Mouse (Mus musculus) kidney, postnatal 25 days (tissue): ENCODE data around the gene I0C0044D17Rik.

ENCODE experiments used
- DNase-seq, 2 experiments: peaks; one replicate each; pipeline ENCODE4 v3.0.0; 2021; ENCODE audit warnings: mixed read lengths in 2 of 2

The I0C0044D17Rik gene

DNA sequence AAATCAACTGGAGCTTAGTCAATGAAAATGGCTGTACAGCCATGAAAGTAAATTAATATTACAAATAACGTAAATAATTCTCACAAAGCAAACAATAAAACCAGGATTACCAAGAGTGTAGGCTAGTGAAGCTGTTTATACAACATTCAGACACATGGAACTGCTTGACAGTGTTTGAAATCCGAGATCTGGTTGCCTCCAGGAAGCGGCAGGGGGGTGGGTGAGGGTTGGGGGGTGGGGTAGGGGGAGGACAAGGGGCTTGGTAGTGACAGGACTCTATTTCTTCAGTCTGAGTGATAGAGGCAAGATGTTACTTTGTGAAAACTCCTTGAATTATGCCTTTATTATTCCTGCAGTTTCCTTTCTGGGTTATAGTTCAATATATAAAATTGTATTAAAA, 3.1 kb upstream of the I0C0044D17Rik start:
- DNase-seq = no peak

DNA sequence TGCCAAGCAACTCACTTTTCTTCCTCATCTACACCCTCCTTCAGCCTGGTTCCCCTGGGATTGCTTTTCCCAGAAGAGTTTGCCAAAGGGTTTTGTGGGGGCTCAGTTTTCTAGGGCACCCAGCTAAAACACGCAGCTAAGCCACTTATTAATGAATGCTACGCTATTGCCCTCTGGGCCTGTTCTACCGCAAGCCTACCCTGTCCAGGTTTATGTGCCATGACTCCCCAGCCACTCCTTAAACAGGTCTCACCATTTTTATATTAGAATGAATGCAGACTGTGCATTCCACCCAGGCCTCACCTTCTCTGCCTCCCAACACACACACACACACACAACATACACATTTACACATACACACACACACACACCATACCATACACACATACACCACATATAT, 593 bp downstream of the I0C0044D17Rik start:
- no peak for DNase-seq

DNA sequence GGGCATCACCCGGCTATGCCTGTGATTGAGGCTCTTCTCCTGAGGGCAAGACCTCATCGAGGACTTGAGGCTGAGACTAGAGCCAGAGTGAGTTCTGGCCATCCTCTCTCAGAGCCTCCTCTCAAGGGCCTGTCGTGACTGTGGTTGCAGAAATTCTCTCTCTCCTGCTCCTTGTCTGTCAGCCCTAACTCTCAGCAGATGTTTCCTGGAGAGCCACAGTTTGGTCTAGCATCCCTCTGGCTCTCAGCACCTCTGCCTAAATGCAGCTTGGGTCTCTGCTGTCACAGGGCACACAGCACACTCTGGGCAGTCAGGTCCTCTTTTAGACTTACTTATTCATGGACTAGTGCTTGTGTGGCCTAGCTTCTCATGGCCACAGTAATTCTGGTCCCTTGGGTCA, 1.2 kb downstream of the I0C0044D17Rik start:
- DNase-seq = no peak

GRCm38 (mm10) chr4:98819216-98819755, 4.4 kb downstream of the I0C0044D17Rik start:
- no peak for DNase-seq

DNA sequence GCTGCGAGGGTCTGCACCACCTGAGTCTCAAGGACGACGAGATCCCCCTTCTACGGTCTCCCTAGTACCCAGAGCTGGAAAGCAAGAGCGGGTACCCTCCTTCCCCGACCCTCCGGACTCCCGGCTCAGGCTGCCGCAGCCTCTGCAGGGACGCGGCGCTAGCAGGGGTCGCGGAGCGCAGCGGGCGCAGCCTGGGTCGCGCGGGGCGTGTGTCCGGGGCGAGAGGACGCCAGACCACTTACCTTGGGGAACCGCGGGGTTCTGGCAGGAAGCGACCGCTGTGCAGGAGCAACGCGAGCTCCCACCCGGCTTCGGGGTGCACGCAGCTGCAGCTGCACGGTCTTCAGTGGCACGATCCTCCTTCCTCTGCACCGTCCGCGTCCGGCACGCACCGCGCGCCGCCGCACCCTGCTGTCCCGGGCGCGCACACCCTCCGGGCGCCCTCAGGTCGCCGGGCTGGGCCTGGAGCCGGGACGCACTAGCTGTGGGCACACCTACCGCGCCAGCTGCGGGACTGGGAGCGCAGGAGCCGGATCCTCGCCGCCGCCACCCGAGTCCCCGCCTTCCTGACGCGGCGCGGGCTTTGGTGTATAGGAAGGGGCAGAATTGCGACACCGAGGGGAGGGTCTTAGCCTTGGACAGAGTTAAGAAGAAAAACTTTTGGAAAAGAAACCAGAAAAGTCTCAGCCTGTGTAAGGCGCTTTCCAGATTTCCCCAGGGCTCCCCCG, 6.3 kb downstream of the I0C0044D17Rik start, which contains the start of gene Kank4:
Gene Kank4 (minus strand): TSS at position 354 of the 728 bp plus-strand sequence.
- DNase-seq = peak; percentile 61 to 70

GRCm38 (mm10) chr4:98816807-98817183, 6.8 kb downstream of the I0C0044D17Rik start:
- DNase-seq = no peak

- DNase-seq = peak; percentile 49 to 54
Measured at GRCm38 (mm10) chr4:98806306-98806705, 17.3 kb downstream of the I0C0044D17Rik start.

- DNase-seq = no peak
Measured at GRCm38 (mm10) chr4:98805291-98806048, 18.2 kb downstream of the I0C0044D17Rik start.

DNA sequence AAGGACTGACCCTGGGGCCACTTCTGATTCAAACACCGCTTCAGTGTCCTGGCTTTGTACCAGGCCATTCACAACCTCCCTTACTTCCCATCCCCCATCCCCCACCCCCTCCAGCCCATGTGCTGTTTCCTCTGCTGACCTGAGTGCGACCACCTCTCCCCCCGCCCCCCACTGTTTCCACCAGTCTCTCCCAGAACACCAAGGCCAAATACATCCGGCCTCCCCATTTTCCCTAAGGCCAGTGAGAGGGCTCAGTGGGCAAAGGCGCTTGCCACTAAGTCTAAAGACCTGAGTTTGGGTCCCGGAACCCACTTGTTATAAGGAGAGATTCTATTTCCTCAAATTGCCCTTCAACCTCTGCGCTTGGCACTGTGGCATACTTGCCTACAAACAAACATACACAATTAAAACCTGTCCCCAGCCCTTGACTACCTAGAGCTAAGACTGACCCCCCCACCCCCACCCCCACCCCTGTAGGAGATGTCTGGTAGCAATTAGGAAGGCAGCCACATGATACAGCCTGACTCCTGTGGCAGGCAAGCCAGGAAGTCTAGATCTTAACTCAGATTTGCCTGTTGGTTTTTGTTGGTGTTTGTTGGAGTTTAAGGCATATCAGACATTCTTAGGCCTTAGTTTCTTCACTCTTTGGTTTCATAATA, 19.0 kb downstream of the I0C0044D17Rik start:
- DNase-seq = no peak

GRCm38 (mm10) chr4:98801775-98802174, 21.9 kb downstream of the I0C0044D17Rik start:
- DNase-seq = no peak

GRCm38 (mm10) chr4:98800824-98801223, 22.8 kb downstream of the I0C0044D17Rik start:
- DNase-seq = no peak

GRCm38 (mm10) chr4:98796591-98797341, 26.9 kb downstream of the I0C0044D17Rik start:
- DNase-seq = no peak

DNA sequence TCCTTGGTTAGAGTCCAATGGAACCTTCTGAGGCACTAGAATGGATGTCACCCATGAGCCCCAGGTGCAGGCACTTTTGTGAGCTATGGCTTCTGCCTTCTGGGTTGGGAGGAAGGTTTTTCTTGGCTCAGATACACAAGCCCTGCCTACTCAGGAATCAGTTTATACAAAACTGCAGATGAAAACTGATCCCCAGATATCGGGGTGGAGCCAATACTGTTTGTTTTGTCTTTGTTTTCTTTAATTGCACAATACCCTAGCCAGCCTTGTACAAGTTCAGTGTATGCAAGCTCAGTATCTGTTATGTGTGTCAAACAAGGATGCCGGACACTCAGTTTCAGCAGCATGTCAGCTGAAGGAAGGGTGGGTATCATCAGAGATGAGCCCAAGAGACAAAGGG, 28.4 kb downstream of the I0C0044D17Rik start:
- no peak for DNase-seq

DNA sequence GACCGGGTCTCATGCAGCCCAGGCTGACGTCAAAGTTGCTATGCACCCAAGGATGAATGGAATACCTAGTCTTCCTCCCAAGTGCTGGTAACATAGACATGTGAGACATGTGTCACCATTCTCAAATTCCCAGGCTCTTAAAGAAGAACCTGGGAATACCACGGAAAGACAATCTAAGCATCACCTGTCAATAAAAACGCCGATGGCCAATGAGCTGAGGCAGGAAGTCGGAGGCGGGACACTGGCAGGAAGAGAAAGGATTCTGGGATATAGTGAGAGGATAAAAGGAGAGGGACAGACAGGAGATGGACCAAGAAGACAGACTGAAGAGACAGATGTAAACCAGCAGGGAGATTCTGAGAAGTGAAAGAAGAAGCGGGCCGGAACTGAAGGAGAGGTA, 30.2 kb downstream of the I0C0044D17Rik start:
- DNase-seq = no peak

DNA sequence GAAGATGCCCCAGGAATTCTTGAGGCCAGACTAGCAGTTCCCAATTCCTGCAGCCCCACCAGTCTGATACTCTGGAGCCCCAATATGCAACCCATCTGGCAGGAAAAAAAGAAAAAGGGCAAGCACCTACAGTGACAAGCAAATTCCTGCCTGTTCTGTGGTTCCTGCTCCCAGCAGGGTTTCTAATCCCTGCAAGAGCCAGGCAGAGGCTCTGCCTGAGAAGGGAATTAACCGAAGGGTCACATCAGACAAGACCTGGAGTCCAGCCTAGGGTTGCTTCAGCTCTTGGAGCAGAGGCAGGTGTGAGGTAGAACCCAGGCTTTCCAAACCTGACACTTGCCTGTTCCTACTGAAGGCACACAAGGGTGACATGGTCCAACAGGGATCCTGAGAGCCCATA, 32.9 kb downstream of the I0C0044D17Rik start:
- no peak for DNase-seq

DNA sequence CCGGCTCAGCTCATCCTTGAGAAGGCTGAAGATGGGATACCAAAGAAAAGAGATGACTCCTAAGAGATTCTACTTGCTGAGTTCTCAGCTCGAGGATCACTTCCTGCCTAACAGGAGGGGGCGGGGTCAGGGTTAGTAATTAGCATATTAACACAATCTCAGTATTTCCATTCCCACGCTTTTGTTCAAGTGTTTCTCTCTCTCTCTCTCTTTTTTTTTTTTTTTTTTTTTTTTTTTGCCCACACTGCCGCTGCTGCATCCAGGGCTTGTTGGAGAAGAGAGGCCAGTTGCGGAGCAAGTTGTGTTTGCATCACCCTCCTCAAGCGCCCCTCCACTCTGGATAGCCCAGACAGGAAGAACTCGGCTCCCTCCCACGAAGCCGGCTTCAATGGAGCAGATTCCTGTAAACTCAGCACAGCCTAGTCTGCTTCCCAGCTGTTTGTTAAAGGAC, 33.8 kb downstream of the I0C0044D17Rik start:
- DNase-seq = peak in 1 of 2 experiments; percentile 56

- DNase-seq = no peak
Measured at GRCm38 (mm10) chr4:98789133-98789765, 34.4 kb downstream of the I0C0044D17Rik start.

- DNase-seq = no peak
Measured at GRCm38 (mm10) chr4:98786281-98786680, 37.4 kb downstream of the I0C0044D17Rik start.

DNA sequence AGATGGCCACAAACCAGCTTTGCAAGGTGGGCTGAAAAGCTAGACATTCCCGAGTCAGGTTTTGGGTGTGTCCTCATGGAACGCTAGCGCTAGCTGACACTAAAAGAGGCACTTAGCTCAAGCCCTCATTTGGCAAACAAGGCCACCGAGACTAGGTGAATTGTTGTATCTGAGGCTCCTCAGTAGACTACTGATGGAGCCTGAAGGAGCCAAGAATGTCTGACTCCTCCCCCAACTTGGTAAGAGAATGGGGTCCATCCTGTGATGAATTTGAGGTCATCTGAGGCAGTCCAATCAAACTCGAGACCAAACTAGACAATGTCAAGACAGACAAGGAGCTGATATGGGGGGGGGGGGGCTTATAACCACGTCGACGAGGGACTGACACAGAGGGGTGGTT, 37.8 kb downstream of the I0C0044D17Rik start:
- DNase-seq = no peak

DNA sequence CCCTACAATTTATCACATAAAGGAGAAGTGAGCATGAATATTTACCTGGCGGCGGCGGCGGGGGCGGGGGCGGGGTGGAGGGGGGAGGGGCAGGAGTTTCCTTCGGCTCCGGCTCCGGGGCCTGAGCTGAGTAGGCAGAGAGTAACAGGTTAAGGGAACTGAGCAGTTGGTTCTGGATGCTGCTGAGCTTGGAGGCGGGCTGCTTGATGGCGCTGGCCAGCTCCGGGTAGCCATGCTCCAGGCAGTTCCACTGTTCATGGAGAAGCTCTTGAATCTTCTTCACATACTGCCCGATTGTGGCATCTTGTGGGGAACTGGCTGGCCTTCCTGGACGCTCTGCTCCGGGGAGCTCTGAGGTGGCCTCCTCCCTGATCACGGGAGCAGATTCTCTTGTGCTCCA, 45.4 kb downstream of the I0C0044D17Rik start:
- DNase-seq = no peak

- no peak for DNase-seq
Measured at GRCm38 (mm10) chr4:98777464-98777863, 46.2 kb downstream of the I0C0044D17Rik start.
